Mouse (Mus musculus) liver, embryonic 14.5 days (tissue): ENCODE results near the gene Oxld1.

Experiments used
- CTCF ChIP-seq: IDR thresholded peaks from 2 replicates; pipeline ENCODE4 v1.5.1; 2016; ENCODE audit warnings: antibody characterized with exemption, low read depth, control low read depth
- EP300 ChIP-seq: IDR thresholded peaks from 2 replicates; pipeline ENCODE4 v1.6.1; 2016; ENCODE audit warnings: antibody characterized with exemption, low read depth

GRCm38 (mm10) chr11:120483448-120483934 lies 25.6 kb upstream of the Oxld1 start:
- no peak for TF ChIP-seq EP300
- no peak for TF ChIP-seq CTCF
